Mouse (Mus musculus) layer of hippocampus, postnatal 25 days (tissue): ENCODE measurements around the gene Scml4. TPM values are rescaled to one million over a fixed set of nuclear protein-coding genes. Genes with fewer than 3 reads are reported as not detected.

Source experiments
- DNase-seq, 2 experiments: peaks; one replicate each; pipeline ENCODE4 v3.0.0; 2022; ENCODE audit warnings: mixed read lengths in 2 of 2, low spot score in 1 of 2; ENCODE audit errors: extremely low spot score in 1 of 2
- total RNA-seq, 2 experiments: library from RNA; stranded (reverse); gene quantifications; 2 replicates each; pipeline ENCODE4 v1.2.3; 2021

The Scml4 gene
- total RNA-seq: 1 to 10 TPM; 5.1 to 5.3 TPM

- DNase-seq: no peak
These were observed at the start of gene Scml4 for GRCm38 (mm10) chr10:42860159-42860911. Gene Scml4, plus strand, starts transcription at chr10:42860370.

GRCm38 (mm10) chr10:42825923-42826322, 34.2 kb upstream of the Scml4 start:
- no peak for DNase-seq

DNA sequence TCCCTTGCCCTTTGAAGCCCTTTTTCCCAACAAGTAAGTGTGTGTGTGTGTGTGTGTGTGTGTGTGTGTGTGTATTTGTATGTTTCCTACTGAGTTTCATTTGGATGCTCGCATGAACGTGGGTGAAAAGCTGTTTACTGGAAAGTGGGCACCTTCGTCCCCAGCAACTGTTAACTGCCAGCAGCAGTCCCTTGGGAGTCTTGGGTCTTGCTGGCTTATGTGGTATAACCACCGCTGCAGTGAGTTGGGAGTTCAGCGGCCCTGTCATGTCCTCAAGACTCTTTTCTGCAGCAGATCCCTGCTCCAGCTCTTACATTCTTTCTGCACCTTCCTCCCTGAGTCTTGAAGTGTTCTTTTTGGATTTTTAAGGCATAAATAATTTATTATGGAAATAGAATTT, 33.0 kb upstream of the Scml4 start:
- no peak for DNase-seq

DNA sequence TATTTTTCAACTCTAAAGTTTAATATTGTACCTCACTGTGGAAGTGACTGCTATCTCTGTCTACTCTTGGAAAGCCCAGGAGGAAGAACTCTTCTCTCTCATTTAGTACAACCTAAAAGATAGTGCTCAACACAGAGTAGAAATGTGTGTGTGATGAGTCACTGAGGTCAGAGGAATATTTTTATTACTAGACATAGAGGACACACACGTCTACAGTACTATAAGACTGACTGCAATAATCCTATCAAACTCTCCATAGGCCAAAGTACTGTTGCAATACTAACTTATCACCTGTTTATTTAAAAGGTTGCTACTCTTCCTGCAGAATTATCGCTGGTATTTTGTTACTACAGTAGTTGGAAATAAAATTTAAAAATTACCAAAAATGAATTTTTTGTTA, 30.2 kb upstream of the Scml4 start:
- no peak for DNase-seq

- DNase-seq: no peak
These were observed 29.8 kb upstream of the Scml4 start for GRCm38 (mm10) chr10:42830409-42830808.

DNA sequence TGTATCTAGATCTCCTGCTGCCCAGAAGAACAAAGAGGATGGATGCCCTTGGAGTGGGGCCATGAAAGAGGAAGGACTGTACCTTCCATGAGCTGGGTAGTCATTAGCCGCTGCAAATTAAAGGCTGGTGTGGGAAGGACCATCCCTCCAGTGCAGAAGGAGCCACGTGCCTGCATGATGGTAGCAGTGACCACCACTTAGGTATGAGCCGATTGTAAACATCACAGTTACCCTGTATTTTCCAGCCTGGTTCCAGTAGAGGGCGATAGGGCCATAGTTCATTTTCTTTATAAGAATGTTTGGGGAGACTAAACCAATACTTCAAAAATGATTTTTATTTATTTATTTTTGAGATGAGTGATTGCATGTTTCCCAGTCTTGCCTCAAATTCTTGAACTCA, 27.5 kb upstream of the Scml4 start:
- no peak for DNase-seq

DNA sequence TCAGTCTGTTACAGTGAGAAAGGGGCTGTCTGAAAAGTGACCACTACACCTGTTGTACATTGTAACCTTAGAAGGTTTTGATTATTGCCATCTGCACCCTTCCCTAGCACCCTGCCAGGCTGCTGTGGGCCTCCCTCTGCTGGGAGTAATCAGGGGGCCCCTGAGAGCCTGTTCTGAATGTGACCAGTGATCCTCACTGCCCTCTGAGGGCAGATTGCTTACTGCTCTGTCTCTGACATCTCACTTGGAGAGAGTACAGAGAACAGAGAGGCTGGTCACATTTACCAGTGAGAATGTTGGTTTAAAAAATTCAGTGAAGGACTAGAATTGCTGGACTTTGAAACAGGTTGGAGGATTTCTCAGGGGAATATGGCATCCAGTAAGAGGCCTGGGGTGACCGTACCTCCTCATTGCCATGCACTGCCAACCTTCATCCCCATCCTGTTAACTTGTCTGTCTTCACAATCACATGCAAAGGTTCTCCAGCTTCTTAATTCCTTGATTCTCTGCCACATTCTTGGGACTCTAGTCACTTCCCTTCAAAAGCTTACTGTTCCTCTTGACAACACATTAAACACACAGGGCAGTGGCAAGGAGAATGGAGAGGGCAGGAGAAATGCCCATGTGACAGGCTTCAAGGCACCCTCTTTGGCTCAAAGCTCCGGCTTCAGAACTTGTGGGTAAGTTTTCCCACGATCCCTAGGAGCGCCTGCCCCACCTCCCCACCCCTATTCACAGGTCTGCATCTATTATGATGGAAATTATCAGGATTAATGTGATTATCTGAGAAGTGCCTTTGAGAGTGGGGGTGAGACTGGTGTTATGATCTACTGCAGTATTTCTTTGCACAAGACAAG, 26.1 kb upstream of the Scml4 start:
- no peak for DNase-seq

DNA sequence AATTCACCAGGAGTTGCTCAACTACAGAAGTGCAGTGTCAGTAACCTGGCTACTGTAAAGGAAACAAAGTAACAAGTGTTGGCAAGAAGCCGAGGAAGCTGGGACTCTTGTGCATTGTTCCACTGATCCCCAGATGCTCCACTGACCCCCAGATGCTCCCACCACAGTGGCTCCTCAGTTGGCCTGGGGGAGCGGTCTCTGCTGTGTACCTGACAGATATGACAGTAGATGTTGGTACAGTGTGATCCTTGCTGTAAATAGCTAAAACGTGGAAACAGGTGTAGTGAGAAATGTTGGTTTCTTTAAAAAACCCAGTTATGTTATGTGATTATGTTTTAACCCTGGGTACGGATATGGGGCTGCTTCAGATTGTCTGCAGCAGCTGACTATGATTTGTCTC, 22.1 kb upstream of the Scml4 start:
- DNase-seq: no peak

DNA sequence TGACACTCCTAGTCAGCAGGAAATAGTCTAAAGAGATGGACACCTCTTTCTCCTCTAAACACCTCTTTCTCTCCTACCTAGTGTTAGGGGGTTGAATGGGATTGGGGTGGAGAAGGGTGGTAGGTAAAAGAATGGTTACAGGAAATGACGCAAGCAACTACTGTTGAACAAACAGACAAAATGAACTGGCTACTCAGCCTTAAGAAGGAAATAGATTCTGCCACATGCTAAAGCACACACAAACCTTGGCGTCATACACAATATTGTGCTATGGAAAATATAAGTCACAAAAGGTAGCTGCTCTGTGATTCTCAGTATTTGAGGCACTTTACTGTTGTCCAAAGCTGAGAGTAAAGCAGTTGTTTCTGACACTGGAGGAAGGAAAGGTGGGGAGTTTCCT, 21.4 kb upstream of the Scml4 start:
- DNase-seq: no peak

DNA sequence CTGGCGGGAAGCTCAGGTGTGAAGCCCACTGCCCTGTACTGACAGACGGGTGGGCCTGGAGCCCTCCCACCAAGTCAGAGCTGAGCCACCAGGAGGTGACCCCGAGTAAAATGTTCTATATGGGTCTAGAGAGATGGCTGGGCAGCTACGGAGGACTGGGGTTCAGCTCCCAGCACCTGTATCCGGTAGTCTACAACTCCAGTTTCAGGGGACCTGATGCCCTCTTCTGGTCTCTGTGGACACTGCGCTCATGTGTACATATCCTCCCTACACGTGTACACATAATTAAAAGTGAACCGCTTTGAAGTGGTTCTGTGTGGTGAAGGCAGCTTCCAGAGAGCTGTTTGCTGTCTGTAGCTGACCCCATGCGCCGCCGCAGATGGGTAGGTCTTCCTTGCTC, 20.1 kb upstream of the Scml4 start:
- DNase-seq: no peak

DNA sequence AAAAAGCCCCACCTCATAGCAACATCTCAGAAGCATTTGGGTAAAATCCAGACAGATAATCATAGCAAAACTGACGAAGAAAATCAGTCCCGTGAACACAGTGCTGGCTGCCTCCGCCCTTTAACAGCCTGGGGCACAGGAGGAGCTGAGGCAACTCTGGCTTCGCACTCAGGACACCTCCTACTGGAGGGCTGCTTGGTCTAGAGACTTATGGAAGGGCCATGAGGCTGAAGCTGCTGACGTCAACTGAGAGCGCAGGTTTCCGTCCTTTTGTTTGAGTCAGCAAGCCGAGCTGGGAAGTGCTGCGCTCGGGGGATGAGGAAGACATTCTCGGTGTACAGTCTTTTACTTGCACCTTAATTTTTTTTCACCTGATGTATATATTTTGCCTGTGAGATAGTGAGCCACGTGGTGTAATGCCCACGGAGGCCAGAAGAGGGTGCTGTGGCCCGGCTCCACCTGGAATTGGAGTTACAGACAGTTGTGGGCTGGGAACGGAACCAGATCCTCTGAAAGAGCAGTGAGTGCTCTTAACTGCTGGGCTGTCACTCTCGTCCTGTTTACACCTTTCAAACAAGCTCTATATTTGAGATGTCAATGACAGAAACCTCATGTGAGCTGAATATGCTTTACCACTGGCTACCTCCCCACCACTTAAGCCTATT, 18.5 kb upstream of the Scml4 start:
- peak in 1 of 2 experiments; percentile 42 for DNase-seq

DNA sequence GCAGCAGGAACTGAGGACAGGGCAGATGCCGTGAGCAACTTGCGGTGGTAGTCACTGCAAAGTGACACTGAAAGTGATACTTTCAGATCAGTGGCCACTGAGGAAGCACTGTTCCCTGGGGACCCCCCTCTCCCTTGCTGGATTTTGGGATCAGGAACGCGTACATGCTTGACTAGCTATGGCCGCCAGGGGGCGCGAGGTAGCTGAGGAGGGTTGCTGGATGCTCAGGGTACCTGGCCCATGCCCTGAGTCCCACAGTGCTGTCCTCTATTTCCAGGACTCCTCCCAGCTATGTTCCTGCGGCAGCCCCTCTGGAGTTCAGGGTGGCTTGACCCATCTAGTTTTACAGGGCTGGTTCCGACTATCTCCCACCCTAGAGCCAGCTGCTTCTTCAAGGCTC, 17.8 kb upstream of the Scml4 start:
- peak; percentile 67 to 79 for DNase-seq

DNA sequence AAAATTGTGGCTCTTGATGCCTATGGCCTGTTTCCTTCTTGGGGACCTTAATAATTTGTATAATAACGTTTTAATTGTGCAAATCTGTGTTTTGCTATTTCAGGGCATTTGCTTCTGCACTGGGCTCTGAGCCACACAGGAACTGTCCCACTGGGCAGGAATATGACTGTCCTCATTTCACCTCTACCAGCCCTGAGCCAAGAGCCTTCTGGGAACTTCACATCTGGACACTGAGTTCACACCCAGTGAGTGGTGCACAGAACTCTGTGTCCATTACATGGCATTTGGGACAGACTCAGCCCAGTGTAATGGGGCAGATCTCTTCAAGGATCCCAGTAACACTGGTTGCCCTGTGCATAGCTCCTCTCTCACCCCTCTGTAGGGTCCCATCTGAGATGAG, 16.8 kb upstream of the Scml4 start:
- DNase-seq: no peak

GRCm38 (mm10) chr10:42845480-42845879, 14.7 kb upstream of the Scml4 start:
- DNase-seq: no peak

DNA sequence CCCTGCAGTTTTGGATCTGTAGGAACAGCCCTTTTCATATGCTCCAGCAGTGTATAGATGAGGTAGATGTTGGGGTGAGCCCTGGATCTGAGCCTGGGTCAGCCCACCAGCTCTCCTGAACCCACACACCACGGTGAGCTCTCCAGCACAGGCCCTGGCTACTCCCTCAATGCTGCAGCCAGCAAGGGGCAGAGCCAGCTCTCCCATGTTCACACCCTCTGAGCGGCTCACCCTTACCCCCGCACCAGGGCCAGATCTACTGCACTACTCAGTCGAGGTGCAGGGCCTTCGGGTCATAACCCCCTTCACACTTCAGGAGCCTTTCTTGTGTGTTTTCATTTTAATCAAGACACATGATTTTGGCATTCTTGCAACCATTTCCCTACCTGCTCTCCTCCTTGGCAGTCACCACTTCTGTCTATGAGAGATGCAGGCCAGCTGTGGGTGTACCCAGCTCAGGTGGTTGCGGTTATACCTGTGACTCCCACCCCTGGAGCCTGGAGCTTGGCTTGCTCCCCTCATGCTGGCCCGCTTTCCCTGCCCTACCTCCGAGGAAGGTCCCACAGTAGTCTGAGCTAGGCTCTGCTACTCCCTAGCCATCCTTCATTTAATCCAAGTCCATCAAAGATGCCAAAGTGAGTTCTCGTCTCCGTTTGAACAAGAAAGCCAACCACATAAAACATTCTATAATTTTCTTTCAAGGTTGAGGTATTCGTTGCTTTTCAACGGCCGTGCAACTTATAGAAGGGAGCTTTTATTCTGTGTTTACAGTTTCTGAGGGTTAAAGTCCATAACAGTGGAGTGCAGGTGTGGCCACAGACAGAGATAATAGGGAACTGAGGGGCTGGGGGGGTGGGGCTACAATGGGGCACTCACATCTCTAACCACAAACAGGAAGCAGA, 11.7 kb upstream of the Scml4 start:
- DNase-seq: no peak

GRCm38 (mm10) chr10:42849081-42849400, 11.1 kb upstream of the Scml4 start:
- no peak for DNase-seq

- no peak for DNase-seq
These were observed 5.3 kb upstream of the Scml4 start for GRCm38 (mm10) chr10:42854838-42855237.

DNA sequence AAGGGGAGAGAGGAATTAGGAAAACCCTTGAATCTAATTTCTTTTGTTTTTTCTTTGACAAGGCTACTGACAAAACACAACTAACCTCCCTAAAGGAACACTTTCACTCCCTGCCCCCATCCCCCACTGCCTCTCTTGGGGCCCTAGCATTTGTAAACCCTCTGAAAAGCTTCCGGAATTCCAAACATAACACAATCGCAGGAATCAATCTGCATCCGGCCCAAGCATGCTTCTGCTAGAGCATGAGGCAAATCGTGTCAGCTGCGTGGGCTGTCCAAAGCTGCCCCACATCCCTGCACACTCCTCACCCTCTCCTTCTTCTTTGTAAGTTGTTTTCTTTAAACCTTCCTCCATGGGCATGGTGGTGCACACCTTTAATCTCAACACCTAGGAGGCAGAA, 4.9 kb upstream of the Scml4 start:
- no peak for DNase-seq

GRCm38 (mm10) chr10:42856574-42856973, 3.6 kb upstream of the Scml4 start:
- DNase-seq: no peak

DNA sequence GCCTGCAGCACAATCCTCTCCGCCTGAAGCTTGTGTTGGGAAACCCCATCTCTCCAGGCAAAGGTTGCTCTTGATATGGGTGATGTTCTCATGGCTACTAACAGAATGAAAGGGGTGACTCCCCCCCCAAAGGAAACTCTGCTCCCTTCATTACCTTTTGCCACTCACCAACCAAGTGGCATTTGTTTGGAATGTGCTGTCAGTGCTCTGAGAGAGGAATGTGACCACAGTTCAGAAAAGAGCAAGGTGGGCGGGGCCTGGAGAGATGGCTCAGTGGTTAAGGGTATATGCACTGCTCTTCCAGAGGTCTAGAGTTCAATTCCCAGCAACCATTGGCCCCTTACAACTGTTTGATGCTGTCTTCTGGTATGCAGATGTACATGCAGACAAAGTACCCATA, 3.1 kb upstream of the Scml4 start:
- DNase-seq: no peak

DNA sequence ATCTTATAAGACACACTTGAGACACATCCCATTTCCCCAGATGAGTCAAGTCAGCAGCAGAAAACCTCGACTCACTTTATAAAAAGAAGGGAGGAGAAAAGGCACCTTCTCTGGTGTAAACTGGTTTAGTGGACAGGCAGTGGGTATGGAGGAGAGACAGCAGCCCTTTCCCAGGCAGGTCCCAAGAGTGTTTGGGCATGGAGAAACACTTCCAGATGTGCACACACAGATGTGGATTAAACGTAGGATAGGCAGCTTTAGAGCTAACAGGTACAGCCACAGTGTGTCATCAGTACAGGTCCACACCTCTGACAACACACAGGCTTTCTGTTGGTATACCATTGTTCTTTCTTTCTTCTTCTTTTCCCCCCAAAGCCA, 400 bp upstream of the Scml4 start:
- DNase-seq: no peak
